Mouse (Mus musculus): ENCODE data around the gene Tifa.
A peak's percentile ranks its signal among the peaks of the same experiment; 100 is the strongest.

Tifa gene

DNA sequence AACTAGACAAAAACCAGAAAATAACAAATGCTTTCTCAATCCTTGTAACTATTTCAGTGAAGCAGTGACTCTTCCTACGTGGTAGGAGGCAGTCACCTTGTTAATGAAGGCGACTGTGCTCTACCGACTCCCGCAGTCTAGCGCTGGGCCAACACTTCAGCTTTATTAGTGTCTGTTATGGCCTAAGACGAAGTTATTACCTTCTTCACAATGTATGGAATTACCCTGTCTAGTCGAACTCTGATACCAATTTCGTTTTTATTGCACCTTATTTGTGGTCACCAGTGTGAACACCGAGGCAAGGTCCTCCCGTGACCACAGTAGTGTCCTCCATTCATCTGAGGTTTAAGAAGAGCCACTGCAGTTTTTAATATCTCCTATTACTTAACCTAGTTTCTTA is 40.6 kb downstream of the Tifa start:
- DNase-seq = no peak

DNA sequence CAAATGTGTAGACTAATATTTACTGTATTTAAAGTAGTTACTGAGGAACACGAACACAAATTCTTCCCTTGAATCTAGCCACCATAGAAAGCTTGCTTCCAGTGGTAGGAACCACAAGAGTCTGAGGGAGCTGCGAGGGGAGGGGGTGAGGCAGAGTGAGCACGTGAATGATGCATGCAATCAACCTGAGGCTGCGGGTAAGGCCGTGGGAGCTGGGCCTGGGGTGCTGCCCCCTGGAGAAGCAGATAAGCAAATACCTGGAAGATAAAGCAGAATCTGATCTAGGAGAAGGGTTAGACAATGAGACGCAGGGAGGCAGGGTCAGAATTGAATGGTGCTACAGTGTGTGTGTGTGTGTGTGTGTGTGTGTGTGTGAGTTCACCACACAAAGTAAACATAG is 41.5 kb downstream of the Tifa start:
- no peak for DNase-seq

DNA sequence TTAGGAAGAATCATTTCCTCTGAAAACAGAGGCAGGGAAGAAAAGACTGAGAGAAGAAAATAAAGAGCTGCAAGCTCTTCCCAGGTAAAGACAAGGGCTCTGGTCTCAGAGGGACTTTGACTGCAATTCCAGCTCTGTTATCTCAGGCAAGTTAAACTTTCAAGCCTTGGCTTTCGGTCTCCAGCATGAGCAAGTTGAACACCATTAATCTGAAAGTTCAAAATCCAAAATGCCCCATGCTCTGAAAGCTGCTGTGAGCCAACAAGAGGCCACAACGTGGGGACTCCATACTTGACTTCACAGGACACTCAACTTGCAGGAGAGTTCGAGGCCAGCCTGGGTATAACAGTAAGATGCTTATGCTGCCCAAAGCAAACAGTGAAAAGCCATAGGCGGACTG is 44.4 kb downstream of the Tifa start:
- DNase-seq = no peak

DNA sequence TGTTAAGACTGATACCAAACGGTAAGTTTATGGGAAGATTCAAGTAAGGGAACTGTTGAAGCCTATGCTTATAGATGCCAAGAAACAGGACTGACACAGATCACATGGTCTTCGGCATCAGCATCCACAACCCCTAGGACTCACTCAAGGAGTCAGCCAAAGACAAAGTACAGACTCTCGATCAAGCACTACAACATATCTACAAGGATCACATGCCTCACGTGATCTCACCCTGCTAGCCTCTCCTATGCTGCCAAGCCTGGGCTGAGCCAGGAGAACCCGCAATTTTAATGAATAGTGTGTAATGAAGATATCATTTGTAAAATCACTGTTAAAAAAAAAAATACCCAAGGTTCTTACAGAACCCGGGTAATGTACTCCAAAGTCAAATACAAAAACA is 46.0 kb downstream of the Tifa start:
- no peak for DNase-seq

DNA sequence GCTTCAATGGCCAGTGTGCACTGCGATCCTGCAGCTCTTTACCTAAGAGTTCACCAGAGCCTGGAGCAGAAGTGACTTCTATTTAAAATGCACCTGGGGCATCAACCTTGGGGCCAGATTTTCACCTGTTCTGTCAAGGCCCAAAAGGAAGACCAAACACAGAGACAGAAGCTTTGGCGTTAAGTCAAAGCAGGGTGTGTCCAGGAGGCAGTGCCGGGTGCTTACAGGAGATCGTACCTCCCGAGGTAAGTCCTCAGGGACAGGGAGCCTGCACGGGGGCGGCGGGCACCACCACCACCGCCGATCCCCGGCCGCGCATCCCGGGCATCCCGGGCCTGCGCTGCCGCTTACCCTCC is 47.2 kb downstream of the Tifa start:
- DNase-seq = no peak

DNA sequence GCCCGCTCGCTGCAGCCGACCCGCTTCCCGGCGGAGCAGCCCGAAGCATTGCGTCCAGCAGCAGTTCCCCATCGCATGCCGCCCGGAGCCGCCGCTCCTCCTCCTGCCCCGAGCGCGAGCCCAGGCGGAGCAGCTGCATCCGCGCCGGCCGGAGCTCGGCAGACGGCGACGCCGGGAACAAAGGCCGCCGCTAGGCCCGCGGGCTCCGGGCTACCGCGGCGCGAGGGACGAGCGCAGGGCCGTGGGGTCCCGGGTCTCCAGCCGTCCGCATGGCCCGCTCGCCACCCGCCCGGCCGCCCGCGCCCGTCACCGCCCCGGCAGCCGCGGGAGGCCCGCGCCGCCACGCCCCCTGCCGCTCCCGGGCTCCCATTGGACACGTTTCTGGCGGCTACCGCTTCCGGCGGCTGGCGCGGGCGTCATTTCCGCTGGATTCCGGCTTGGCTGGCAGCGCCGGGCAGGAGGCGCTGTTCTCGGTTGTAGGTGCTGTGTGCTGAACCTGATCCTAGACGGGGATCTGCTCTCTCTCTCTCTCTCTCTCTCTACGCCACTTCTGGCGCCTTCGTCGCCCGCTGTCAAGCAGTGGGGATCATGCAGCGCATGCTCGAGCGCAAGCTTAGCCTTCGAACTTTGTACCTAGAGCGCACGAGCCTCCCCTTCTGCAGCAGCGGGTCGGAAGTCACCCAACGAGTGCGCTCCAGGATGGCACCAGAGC is 47.7 kb downstream of the Tifa start, which contains the start of gene Ap1ar:
Gene Ap1ar (minus strand): TSS at position 370 of the 712 bp plus-strand sequence.
- DNase-seq = peak; percentile 96

DNA sequence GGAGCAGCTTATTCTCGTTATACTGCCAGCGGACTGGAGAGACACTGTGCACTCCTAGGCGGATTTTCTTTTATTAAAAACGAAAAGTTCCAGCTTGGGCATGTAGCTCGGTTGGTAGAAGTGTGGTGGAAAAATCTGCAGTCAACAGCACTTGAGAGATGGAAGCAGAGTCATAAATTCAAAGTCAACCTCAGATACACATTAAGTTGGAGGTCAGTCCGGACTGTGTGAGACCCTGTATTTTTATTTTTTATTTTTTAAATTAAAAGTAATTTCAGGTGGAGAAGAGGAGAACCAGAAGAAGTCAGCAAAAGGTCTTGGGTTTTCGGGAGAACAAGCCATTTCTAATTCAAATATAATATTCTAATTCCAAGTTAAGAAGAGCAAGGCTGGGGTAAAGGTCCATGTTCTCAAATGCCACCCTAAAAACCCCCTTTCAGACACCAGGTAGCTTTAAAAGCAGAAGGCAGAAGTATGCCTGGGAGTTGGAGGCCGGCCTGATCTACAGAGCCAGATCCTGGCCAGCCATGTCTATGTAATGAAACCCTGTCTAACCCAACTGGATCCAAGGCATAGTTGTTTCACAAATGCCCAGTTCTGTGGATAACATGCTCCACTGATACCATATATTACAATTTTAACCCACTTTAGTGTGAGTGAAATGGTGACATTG is 48.5 kb downstream of the Tifa start:
- DNase-seq = no peak

DNA sequence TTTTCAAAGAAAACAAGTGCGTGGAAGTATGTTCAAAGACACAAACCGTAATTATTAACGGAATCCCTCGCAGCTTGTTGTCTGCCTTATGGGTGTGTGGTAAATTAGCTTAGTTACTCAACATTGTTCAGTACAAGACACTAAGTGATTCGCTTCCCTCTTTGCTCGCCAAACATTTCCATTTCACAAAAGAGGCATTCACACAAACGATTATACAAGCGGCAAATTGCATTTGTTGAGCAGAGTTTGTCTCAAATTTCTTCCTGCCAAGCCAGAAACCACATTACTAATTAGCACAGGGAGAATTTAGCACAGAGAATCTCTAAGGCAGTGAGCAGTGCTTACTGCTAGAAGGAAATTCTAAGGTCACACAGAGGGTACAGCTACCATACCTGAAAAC is 52.3 kb downstream of the Tifa start:
- no peak for DNase-seq

DNA sequence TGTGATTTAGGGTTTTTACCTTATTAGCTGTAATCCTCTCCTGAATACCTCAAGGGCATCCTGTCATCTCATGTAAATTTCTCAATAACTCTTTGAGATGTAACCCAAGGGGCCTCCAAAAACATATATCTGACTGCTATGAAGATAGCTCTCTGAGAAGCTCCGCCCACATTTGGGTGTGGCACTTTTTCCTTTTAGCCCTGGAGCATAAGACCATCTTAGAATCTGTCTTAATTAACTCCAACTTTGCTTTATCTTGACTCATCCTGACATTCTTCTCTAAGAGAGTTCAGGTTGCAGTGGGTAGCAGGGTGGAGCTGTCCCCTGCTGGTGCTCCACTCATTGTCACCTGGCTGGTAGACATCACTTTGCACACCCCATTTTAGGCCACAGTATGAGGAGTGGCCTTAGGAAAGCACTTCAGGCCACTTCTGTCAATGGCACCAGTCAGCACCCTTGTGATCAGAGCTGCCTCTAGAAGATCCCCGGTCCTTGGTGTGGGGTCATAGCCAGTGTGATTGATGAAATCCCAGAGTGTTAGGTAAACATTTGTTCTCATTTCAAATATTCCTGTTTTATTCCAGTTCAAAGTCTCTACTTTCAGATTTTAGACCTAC is 53.8 kb downstream of the Tifa start:
- no peak for DNase-seq

DNA sequence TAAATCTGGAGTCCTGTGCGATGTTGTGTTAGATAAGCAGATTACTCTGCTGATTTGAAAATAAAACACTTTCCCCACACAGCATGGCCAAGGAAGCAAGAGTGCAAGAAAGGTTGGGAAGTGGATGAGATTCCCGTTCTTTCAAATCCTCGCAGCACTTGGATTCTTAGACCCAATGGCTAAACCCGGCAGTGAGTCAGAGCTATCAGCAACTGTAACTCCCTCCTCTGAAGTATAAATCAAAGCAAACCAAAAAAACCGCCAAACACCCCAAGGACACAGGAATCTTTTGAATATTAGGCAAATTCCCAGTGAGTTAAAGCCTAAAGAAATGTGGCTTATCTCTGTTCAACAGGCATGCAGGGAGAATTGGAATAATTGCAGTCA is 54.3 kb downstream of the Tifa start:
- no peak for DNase-seq

DNA sequence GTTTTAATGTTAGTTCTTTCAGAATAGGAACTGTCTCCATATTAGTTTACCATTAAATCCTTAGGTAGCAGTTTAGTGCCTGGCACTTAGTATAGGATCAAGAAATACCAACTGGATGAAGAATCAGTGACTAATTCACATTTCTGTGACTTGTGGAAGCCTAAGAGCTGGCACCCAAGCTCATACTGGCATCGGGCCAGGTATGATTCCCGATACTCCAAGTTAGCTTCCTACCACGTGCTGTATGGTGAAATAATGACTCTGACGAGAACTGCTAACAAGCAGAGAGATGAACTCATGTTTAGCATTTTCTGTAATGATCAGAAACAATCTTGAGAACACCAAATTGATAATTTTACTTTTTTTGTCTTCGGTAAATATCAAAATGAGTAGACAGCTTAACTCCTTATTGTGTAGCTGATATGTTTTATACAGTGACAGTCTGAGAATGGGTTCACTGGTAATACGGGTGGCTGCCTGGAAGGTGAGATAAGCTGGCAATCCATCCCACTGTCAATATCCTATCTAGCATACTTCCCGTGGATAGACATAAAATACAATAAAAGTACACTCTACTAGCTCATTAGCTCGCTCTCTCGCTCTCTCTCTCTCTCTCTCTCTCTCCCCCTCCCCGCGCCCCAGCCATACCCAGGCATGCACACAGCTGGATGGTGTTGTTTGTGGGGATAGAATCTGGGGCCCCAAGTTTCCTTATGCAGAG is 58.6 kb downstream of the Tifa start:
- DNase-seq = no peak

DNA sequence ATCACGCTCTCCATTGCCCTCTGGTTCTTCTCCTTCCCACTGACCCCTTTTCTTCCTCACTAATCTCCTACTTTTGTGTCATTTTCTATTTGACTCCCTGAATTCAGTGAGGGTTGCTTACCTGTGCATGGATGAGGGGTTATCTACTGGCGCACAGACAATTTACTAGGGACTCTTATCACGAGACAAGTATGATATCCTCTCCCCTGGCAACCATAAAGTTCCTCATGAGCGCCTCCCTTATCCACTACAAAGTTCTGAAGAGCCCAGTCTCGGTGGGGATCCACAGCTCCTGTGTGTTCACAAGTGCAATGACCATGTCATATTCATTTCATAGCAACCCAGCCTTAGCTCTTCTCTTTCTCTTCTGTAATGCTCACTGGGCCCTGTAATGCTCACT is 60.3 kb downstream of the Tifa start:
- DNase-seq = no peak

DNA sequence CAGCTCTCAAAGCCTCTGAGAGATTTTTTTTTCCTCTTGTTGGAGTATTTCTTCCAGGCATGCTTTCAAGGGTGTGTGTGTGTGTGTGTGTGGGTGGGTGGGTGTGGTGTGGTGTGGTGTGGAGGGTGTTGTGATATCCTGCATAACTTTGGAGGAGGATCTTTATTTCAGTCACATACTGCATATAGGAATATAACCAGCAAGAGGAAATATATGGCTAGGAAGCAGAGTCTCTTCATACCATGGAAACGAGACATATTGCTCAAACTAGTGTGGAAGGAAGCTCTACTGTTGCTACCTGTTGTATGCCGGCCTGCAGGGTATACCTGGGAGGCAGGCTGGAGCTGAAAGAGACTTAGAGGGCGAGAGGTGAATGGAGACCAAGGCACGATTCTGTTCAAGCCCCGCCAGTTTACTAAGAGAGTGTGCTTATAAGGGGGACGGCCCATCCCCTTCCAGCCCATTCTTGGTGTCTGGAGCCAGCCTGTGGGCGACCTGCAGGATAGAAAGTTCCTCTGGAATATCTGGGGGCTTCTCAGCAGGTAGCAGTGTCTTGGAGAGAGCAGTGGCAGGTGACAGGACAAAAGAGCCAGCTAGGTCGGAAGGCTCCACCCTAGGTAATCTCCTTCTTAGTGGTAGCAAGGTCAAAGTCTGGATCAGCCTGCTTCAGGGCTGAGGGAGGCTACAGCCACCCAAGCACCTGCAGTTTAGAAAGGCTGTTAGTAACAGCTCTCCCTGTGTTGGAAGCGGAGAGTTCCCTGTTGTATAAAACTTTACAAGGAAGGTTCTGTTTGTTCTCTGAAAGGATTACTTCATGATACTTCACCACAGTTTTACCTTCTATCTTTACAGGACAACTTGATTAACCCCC is 61.4 kb downstream of the Tifa start:
- no peak for DNase-seq

DNA sequence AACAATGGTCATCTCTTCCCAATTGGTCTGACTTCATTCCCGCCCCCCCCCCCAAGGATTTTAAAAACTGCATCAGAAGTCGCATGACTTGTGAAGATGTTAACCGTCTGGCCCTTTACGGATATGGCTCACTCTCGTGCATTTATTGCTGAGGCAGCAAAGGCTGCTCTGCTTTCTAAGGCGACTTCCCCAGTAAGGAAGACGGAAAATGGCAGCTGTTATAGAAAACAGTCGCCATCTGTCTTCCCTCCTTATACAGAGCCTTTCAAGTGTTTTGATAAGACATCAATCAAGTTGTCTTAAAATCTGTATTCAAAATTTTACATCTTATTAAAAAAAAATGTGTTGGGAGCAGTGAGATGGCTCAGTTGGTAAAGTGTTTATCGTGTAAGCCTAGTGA is 63.1 kb downstream of the Tifa start:
- DNase-seq = no peak

DNA sequence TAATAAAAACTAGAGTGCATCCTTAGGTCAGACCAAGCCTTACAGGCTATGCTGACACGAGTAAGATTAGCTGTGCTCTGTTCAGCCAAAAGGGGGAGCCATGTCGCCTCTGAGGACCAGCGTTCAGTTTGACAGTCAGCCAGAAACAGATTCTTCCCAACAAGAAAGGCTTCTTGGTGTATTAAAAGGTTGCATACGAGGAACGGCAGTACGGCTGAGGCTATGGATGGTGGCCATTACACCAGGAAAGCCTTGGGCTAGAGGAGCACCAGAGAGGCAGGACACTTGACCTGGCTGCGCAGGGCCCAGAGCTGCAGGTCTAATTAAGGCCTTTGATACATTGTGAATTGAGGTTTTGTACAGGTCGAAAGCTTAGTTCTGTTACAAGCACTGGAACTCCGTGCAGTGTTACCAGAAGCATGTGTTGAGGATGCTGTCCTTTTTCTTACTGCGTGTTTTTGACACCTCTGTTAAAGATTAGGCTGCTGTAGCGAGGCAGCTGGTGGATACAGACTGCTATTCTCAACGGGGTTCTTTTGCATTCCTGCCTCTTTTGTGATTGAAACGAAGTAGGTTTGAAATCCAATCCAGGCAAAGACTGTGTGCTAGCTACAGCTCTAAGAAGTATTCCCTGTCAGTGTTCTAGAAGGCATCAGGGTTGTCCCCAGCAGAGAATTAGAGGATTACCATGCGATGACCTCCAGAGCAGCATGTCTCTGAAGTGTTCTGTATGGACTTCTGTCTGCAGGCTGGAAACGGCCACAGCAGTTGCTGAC is 64.0 kb downstream of the Tifa start:
- DNase-seq = peak; percentile 71

DNA sequence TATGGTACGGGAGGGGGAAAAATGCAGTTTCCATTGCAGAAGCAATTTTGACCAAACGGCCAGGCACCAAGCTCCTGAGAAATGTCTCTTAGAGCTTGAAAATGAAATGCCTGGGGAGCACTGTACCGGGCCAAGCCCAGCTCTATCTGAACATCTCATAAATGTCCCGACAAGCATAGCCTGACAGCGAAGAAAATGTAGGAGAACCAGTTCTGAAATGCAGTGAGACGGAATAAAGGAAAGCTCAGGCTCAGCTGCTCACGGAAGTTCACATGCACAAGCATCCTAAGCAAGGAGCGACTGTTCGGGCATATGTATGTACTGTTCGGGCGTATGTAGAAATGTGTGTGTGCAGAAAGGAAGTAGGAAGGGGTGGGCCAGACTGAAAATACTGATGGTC is 71.7 kb downstream of the Tifa start:
- no peak for DNase-seq

DNA sequence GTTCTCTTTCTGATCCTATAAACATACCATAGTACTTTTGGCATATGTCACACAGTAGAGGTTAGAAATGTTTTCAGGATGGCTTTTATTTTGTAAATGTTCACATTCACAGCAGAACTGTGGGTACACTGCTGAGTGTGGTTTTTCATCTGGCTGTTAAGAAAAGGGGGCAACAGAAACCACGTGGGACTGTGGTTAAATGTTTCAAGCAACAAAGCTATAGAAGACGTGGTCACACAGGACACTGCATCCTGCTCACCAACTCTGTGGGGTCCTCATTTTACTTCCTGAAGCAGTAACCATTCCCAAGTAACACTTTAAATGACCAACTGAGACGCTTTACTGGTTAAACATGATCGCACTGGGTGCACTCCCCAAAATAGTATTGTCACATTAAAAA is 72.9 kb downstream of the Tifa start:
- no peak for DNase-seq

DNA sequence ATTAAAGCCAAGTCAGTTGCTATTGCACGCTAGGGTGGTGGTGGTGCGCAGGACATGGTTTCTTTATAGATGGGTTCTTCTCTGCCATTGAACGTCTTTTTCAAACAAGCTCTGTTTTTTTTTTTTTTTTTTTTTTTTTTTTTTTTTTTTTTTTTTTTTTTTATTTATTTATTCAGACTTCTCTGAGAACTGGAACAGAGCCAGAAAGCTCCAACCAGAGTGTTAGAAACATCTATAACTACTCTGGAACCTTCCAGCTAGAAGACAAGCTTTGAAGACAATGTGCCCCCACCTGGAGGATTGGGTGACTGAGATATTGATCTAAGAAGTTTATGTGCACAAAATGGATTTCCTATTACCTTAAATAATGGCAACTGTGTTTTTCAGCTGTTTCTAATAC is 74.0 kb downstream of the Tifa start:
- no peak for DNase-seq

DNA sequence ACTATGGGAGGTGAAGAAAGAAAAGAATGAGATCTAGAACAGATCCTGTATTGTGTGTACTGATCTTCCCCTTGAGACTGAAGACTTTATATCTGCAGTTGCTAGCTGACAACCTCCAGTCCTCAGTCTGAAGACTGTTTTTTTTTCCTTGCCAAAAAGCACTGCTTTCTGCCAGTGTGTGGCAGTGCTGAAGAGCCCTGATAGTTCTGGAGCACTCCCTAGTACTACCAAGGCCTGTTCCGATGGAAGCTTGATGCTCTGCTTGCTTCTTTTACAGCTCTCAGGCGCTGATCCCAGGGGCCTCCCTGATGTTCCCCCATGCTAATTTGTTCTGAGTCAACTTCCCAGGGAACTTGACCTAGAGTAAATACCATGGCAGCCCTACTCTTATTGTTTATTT is 74.6 kb downstream of the Tifa start:
- no peak for DNase-seq

DNA sequence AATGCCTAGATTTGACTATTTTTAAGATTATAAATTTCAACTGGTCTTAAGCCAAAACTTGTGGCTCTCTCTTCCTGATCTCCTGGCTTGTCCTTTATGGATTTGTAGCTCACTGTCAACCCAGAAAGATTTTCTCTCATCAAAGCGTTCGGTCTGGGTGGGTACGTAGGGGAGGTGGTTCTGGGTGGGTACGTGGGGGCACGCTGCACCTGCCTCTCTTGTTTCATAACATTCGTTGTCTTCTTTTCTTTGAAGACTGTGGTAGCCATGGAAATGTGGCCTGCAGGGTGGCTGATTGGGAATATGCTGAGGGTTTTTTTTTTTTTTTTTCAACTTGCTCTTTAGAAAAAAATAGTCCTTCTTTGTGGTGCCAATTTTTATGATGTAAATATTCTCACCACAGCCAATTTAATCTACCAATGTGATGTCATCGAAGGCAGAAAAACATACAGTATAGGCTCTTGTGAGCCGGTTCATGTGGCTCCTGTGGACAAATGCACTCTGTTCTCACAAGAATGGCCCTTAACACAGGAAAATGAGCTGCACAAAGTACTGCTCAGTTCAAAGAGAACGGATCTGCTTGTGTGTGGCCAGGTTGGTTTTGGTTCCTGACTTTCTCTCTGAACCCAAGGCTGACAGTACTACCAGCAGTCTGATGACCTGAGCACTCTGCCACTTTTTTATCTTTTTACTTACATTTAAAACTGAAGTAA is 78.6 kb downstream of the Tifa start:
- no peak for DNase-seq

DNA sequence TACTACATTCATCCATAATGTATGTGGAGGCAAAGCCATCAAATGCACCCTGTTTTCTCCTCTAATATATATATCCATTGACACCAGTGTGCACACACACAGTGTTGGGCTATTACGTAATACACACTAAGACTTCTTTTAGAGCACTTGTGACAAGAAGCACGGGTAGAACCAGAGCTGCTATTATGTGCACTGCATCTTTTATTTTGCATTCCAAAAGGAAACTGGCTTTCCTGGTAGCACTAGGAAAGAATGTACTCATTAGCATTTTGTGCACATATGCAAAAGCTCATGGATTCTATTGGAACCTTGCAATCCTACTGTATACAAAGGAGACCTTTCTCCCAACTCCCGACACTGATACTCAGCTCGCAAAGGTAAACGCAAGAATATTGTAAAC is 79.3 kb downstream of the Tifa start:
- no peak for DNase-seq

Measured in kidney, adult 18-20 months (tissue).